17 mouse cellular contexts compared by ENCODE assay signal in genomic region chr9:18508098-18508497, GRCm38 (mm10). TPM values are rescaled to one million over a fixed set of nuclear protein-coding genes. Genes with fewer than 3 reads are reported as not detected.
DNase-seq lines count a peak whose midpoint lies in the region; ATAC-seq and TF ChIP-seq lines count a peak whose summit lies in the region.
"Had no signal": no experiment of that assay in that cellular context is flagged by ENCODE, and none has a peak within 500 bp of the region (broad histone marks: within the 10 kb centered on the region; RNA-seq: fewer than 3 reads in every experiment).

No protein-coding gene starts in this region.

- peak; percentile 59 for ATAC-seq in hindbrain, embryonic 15.5 days (ENCODE audit: low FRiP score, low read depth)
- ATAC-seq in hindbrain, embryonic 12.5 days (ENCODE audit: low FRiP score) = no peak
- 0 out of 2 replicates have a peak, but pooled peaks have one; percentile 17 for ATAC-seq in midbrain, embryonic 16.5 days
- no peak for ATAC-seq in midbrain, embryonic 11.5 days (ENCODE audit: low FRiP score)
- ATAC-seq: liver, postnatal 0 days had no signal

- no peak overlapping the region for H3K27ac ChIP-seq in hindbrain, embryonic 15.5 days (replicated peaks)
- H3K27ac ChIP-seq in hindbrain, embryonic 12.5 days = no peak overlapping the region
- no peak overlapping the region for H3K27ac ChIP-seq in midbrain, embryonic 16.5 days (ENCODE audit: low read length)
- no peak overlapping the region for H3K27ac ChIP-seq in midbrain, embryonic 11.5 days (ENCODE audit: low read depth, low read length)
- no peak overlapping the region for H3K27ac ChIP-seq in MEL (ENCODE audit: control insufficient read depth, low read depth, low read length)
- H3K27ac ChIP-seq: midbrain, embryonic 12.5 days had no signal

- H3K36me3 ChIP-seq in hindbrain, embryonic 15.5 days = no peaks in the 10 kb centered on the region
- no peaks in the 10 kb centered on the region for H3K36me3 ChIP-seq in hindbrain, embryonic 12.5 days
- H3K36me3 ChIP-seq in midbrain, embryonic 16.5 days (ENCODE audit: control insufficient read depth, insufficient read depth, low read length) = no peaks in the 10 kb centered on the region
- no peaks in the 10 kb centered on the region for H3K36me3 ChIP-seq in midbrain, embryonic 11.5 days (ENCODE audit: control insufficient read depth, insufficient read depth, low read length)
- no peaks in the 10 kb centered on the region for H3K36me3 ChIP-seq in MEL (ENCODE audit: control insufficient read depth in 1 of 2, insufficient read depth in 2 of 2, low read length in 2 of 2)
- H3K36me3 ChIP-seq: midbrain, embryonic 12.5 days had no signal

- no peak for TF ChIP-seq POLR2A in MEL (IDR thresholded peaks at IDR 0.05; ENCODE audit: control insufficient read depth in 1 of 2, insufficient read depth in 1 of 2, low read depth in 1 of 2, low read length in 2 of 2, poor library complexity in 1 of 2)

- no peaks in the 10 kb centered on the region for H3K9me3 ChIP-seq in hindbrain, embryonic 15.5 days
- H3K9me3 ChIP-seq in hindbrain, embryonic 12.5 days (replicated peaks) = no peaks in the 10 kb centered on the region
- no peaks in the 10 kb centered on the region for H3K9me3 ChIP-seq in midbrain, embryonic 16.5 days (replicated peaks; ENCODE audit: control insufficient read depth, low read length, poor library complexity, severe bottlenecking)
- no peaks in the 10 kb centered on the region for H3K9me3 ChIP-seq in midbrain, embryonic 11.5 days (ENCODE audit: control insufficient read depth, low read length)
- H3K9me3 ChIP-seq in MEL (replicated peaks; ENCODE audit: insufficient read depth, low read length) = no peaks in the 10 kb centered on the region
- H3K9me3 ChIP-seq: midbrain, embryonic 12.5 days had no signal

- H3K79me2 ChIP-seq in MEL (ENCODE audit: control insufficient read depth, insufficient read depth, low read length, poor library complexity) = no peaks in the 10 kb centered on the region

- TF ChIP-seq EP300 in MEL (IDR thresholded peaks at IDR 0.05; ENCODE audit: low read depth in 1 of 2, low read length in 2 of 2) = no peak

- WGBS in hindbrain, embryonic 15.5 days = 50% methylated on average over 2 of the region's 2 CpGs
- WGBS in hindbrain, embryonic 12.5 days = 53% methylated on average over 2 of the region's 2 CpGs
- WGBS in midbrain, embryonic 16.5 days = 48% methylated on average over 2 of the region's 2 CpGs
- WGBS in midbrain, embryonic 11.5 days = 53% methylated on average over 2 of the region's 2 CpGs

- H3K4me2 ChIP-seq in hindbrain, embryonic 15.5 days = no peak overlapping the region
- no peak overlapping the region for H3K4me2 ChIP-seq in hindbrain, embryonic 12.5 days (replicated peaks)
- H3K4me2 ChIP-seq in midbrain, embryonic 16.5 days (ENCODE audit: low read length) = no peak overlapping the region
- no peak overlapping the region for H3K4me2 ChIP-seq in midbrain, embryonic 11.5 days
- H3K4me2 ChIP-seq: midbrain, embryonic 12.5 days had no signal

- no peak overlapping the region for H3K9ac ChIP-seq in hindbrain, embryonic 15.5 days
- no peak overlapping the region for H3K9ac ChIP-seq in hindbrain, embryonic 12.5 days
- no peak overlapping the region for H3K9ac ChIP-seq in midbrain, embryonic 16.5 days (ENCODE audit: low read depth, low read length)
- H3K9ac ChIP-seq in midbrain, embryonic 11.5 days (ENCODE audit: low read length) = no peak overlapping the region
- no peak overlapping the region for H3K9ac ChIP-seq in MEL (ENCODE audit: control insufficient read depth, low read depth, low read length, poor library complexity, severe bottlenecking)
- H3K9ac ChIP-seq: liver, postnatal 0 days; midbrain, embryonic 12.5 days had no signal

- no peaks in the 10 kb centered on the region for H3K4me1 ChIP-seq in hindbrain, embryonic 15.5 days (replicated peaks)
- H3K4me1 ChIP-seq in hindbrain, embryonic 12.5 days = no peaks in the 10 kb centered on the region
- no peaks in the 10 kb centered on the region for H3K4me1 ChIP-seq in midbrain, embryonic 16.5 days (ENCODE audit: control insufficient read depth, insufficient read depth, low read length)
- no peaks in the 10 kb centered on the region for H3K4me1 ChIP-seq in midbrain, embryonic 11.5 days (ENCODE audit: control insufficient read depth, insufficient read depth, low read length)
- no peaks in the 10 kb centered on the region for H3K4me1 ChIP-seq in MEL (ENCODE audit: control insufficient read depth in 1 of 2, insufficient read depth in 2 of 2, low read length in 2 of 2)
- H3K4me1 ChIP-seq: midbrain, embryonic 12.5 days had no signal

- peak in 1 of 3 experiments; percentile 24; a peak in 2 of 6 replicates for TF ChIP-seq CTCF in MEL (IDR thresholded peaks at IDR 0.05 in 2 of 3, conservative IDR thresholded peaks at IDR 0.05 in 1 of 3; ENCODE audit: control insufficient read depth in 1 of 3, insufficient read depth in 1 of 3, low read depth in 2 of 3, low read length in 3 of 3, poor library complexity in 1 of 3, severe bottlenecking in 1 of 3)

- no peak for DNase-seq in midbrain, embryonic 11.5 days (ENCODE audit: low spot score, missing footprints)
- no peak for DNase-seq in MEL (ENCODE audit: low read depth, low spot score)
- DNase-seq in retina, adult 2 months (ENCODE audit: low read depth, low spot score) = peak; percentile 3
- DNase-seq in adrenal gland, adult (ENCODE audit: inconsistent age in 2 of 2, low spot score in 1 of 2) = no peak
- DNase-seq in cerebellum, adult 9-10 months = no peak
- DNase-seq: adrenal gland, postnatal 25 days; cerebellum, adult 8-10 months; gastrocnemius, postnatal 25 days; kidney, adult 18-20 months; liver, postnatal 0 days had no signal

- no peak overlapping the region for H3K4me3 ChIP-seq in hindbrain, embryonic 15.5 days
- H3K4me3 ChIP-seq in hindbrain, embryonic 12.5 days = no peak overlapping the region
- H3K4me3 ChIP-seq in midbrain, embryonic 16.5 days (ENCODE audit: low read depth, low read length) = no peak overlapping the region
- no peak overlapping the region for H3K4me3 ChIP-seq in midbrain, embryonic 11.5 days (ENCODE audit: low read depth, low read length)
- no peak overlapping the region for H3K4me3 ChIP-seq in MEL (ENCODE audit: control insufficient read depth in 1 of 2, insufficient read depth in 1 of 2, low read depth in 2 of 2, low read length in 2 of 2)
- H3K4me3 ChIP-seq: midbrain, embryonic 12.5 days had no signal

- H3K27me3 ChIP-seq in hindbrain, embryonic 15.5 days = no peaks in the 10 kb centered on the region
- H3K27me3 ChIP-seq in hindbrain, embryonic 12.5 days = no peaks in the 10 kb centered on the region
- no peaks in the 10 kb centered on the region for H3K27me3 ChIP-seq in midbrain, embryonic 16.5 days (ENCODE audit: control insufficient read depth, insufficient read depth, low read depth, low read length)
- H3K27me3 ChIP-seq in midbrain, embryonic 11.5 days (ENCODE audit: control insufficient read depth, insufficient read depth, low read length) = no peaks in the 10 kb centered on the region
- H3K27me3 ChIP-seq in MEL (ENCODE audit: control insufficient read depth in 1 of 2, insufficient read depth in 2 of 2, low read length in 2 of 2) = no peaks in the 10 kb centered on the region
- H3K27me3 ChIP-seq: midbrain, embryonic 12.5 days had no signal

- peak; percentile 31 for TF ChIP-seq RAD21 in MEL (IDR thresholded peaks at IDR 0.05; ENCODE audit: low read depth, low read length)

TF ChIP-seq in MEL, 35 proteins besides CTCF, POLR2A, EP300 and RAD21:
- TF ChIP-seq SMC3 (IDR thresholded peaks at IDR 0.05; ENCODE audit: low read depth, low read length) (peak; percentile 12; the same call in 1 of the 2 replicates), UBTF (IDR thresholded peaks at IDR 0.05; ENCODE audit: borderline replicate concordance, insufficient read depth, low read depth, low read length) (no peak), MAZ (IDR thresholded peaks at IDR 0.05; ENCODE audit: low read depth, low read length) (no peak)

RNA-seq across cellular contexts. Expression of gene Mbd3l1, which starts 29.9 kb away (rescaled TPM):
- not detected in 2 replicates for polyA plus RNA-seq in hindbrain, embryonic 15.5 days (2015; fragmentation: Nextera tagmentation; extraction: Ambion mirVana)
- not detected in 2 replicates for polyA plus RNA-seq in hindbrain, embryonic 12.5 days (2016; fragmentation: Nextera tagmentation; extraction: Ambion mirVana)
- polyA plus RNA-seq in midbrain, embryonic 16.5 days (2015; fragmentation: Nextera tagmentation; extraction: Ambion mirVana) = not detected in 2 replicates
- polyA plus RNA-seq in midbrain, embryonic 11.5 days (2014; fragmentation: Nextera tagmentation; extraction: Ambion mirVana) = not detected in 2 replicates
- total RNA-seq in MEL (2012; rRNA removed) = not detected in 2 replicates
- polyA plus RNA-seq in MEL (2012; ENCODE audit: insufficient read depth in 1 of 2, insufficient read length in 2 of 2, low read depth in 1 of 2, low replicate concordance in 2 of 2, missing spikeins in 1 of 2) = not detected
- total RNA-seq: adrenal gland, postnatal 25 days; gastrocnemius, postnatal 25 days; left cerebral cortex, postnatal 10 days had no signal
- polyA plus RNA-seq: heart, embryonic 16.5 days; liver, postnatal 0 days; midbrain, embryonic 12.5 days; stomach, embryonic 14.5 days had no signal

RNA-seq across cellular contexts. Expression of gene Zfp558, which starts 30.0 kb away (rescaled TPM):
- polyA plus RNA-seq in hindbrain, embryonic 15.5 days (2015; fragmentation: Nextera tagmentation; extraction: Ambion mirVana) = 30.0 and 39.0 TPM in 2 replicates
- polyA plus RNA-seq in hindbrain, embryonic 12.5 days (2016; fragmentation: Nextera tagmentation; extraction: Ambion mirVana) = 26.3 and 27.3 TPM in 2 replicates
- polyA plus RNA-seq in midbrain, embryonic 16.5 days (2015; fragmentation: Nextera tagmentation; extraction: Ambion mirVana) = 49.4 and 50.9 TPM in 2 replicates
- 16.3 and 17.9 TPM in 2 replicates for polyA plus RNA-seq in midbrain, embryonic 11.5 days (2014; fragmentation: Nextera tagmentation; extraction: Ambion mirVana)
- not detected in 2 replicates for total RNA-seq in MEL (2012; rRNA removed)
- polyA plus RNA-seq in MEL (2012; ENCODE audit: insufficient read depth in 1 of 2, insufficient read length in 2 of 2, low read depth in 1 of 2, low replicate concordance in 2 of 2, missing spikeins in 1 of 2) = not detected

Comparison
In these comparisons a context has a peak if more than half of its experiments do, and no peak if none do; other contexts are left out.
1. ATAC-seq: peak in hindbrain, embryonic 15.5 days (single experiment) and midbrain, embryonic 16.5 days (single experiment); none in hindbrain, embryonic 12.5 days (single experiment) and midbrain, embryonic 11.5 days (single experiment).
2. RNA of gene Zfp558, which starts 30.0 kb away (polyA plus RNA-seq): 49.4 to 50.9 TPM in midbrain, embryonic 16.5 days, 30.0 to 39.0 TPM in hindbrain, embryonic 15.5 days, 26.3 to 27.3 TPM in hindbrain, embryonic 12.5 days and 16.3 to 17.9 TPM in midbrain, embryonic 11.5 days; not detected in MEL; every median in the first group is over 10 times any median in the second.